Comparison of ENCODE assay signal across 13 mouse cellular contexts in genomic region chr4:118527335-118527681, GRCm38 (mm10). TPM values are rescaled to one million over a fixed set of nuclear protein-coding genes. Genes with fewer than 3 reads are reported as not detected.
DNase-seq lines count a peak whose midpoint lies in the region; ATAC-seq lines count a peak whose summit lies in the region.
"Had no signal": no experiment of that assay in that cellular context is flagged by ENCODE, and none has a peak within 500 bp of the region (broad histone marks: within the 10 kb centered on the region; RNA-seq: fewer than 3 reads in every experiment).

No protein-coding gene starts in this region.

- H3K27ac ChIP-seq in kidney, embryonic 15.5 days: peak overlapping the region; percentile 74
- H3K27ac ChIP-seq in liver, embryonic 13.5 days: peak overlapping the region; percentile 39; the same call in 1 of the 2 replicates
- H3K27ac ChIP-seq: midbrain, embryonic 12.5 days had no signal

- DNase-seq in kidney, postnatal 4 days: no peak
- peak; percentile 9 for DNase-seq in thymus, postnatal 25 days
- DNase-seq in thymus, postnatal 0 days (ENCODE audit: low spot score): no peak
- no peak for DNase-seq in liver, embryonic 13.5 days
- DNase-seq in cerebellum, adult 8-10 months: no peak
- DNase-seq in T-cell, adult 2 months (ENCODE audit: low spot score): no peak
- DNase-seq: adrenal gland, postnatal 36 days; cerebellum, adult 11-12 months; forebrain, postnatal 0 days; retina, postnatal 1 day had no signal

- H3K4me2 ChIP-seq in kidney, embryonic 15.5 days: peak overlapping the region; percentile 46
- peak overlapping the region; percentile 40 for H3K4me2 ChIP-seq in liver, embryonic 13.5 days
- H3K4me2 ChIP-seq: midbrain, embryonic 12.5 days had no signal

- no peaks in the 10 kb centered on the region for H3K27me3 ChIP-seq in kidney, embryonic 15.5 days
- no peaks in the 10 kb centered on the region for H3K27me3 ChIP-seq in liver, embryonic 13.5 days
- H3K27me3 ChIP-seq: midbrain, embryonic 12.5 days had no signal

- peaks cover 19% of the 10 kb centered on the region for H3K4me1 ChIP-seq in kidney, embryonic 15.5 days
- H3K4me1 ChIP-seq in liver, embryonic 13.5 days (replicated peaks): peaks cover 8% of the 10 kb centered on the region

- 39% methylated on average over 5 of the region's 5 CpGs for WGBS in kidney, embryonic 15.5 days
- 49% methylated on average over 5 of the region's 5 CpGs for WGBS in liver, embryonic 13.5 days (ENCODE audit: insufficient replicate concordance)

- H3K9me3 ChIP-seq in kidney, embryonic 15.5 days (replicated peaks): no peaks in the 10 kb centered on the region
- H3K9me3 ChIP-seq in liver, embryonic 13.5 days (replicated peaks): no peaks in the 10 kb centered on the region
- H3K9me3 ChIP-seq: midbrain, embryonic 12.5 days had no signal

- no peaks in the 10 kb centered on the region for H3K36me3 ChIP-seq in kidney, embryonic 15.5 days
- H3K36me3 ChIP-seq in liver, embryonic 13.5 days: no peaks in the 10 kb centered on the region
- H3K36me3 ChIP-seq: midbrain, embryonic 12.5 days had no signal

- H3K9ac ChIP-seq in kidney, embryonic 15.5 days: no peak overlapping the region
- no peak overlapping the region for H3K9ac ChIP-seq in liver, embryonic 13.5 days
- H3K9ac ChIP-seq: forebrain, postnatal 0 days; midbrain, embryonic 12.5 days had no signal

- no peak; the same call in 1 of the 2 replicates for ATAC-seq in kidney, embryonic 15.5 days (replicated peaks; ENCODE audit: low FRiP score)
- peak; percentile 35; the same call in 1 of the 2 replicates for ATAC-seq in liver, embryonic 13.5 days (ENCODE audit: low read depth)
- ATAC-seq: forebrain, postnatal 0 days had no signal

- peak overlapping the region; percentile 36 for H3K4me3 ChIP-seq in kidney, embryonic 15.5 days (replicated peaks)
- H3K4me3 ChIP-seq in liver, embryonic 13.5 days (replicated peaks): peak overlapping the region; percentile 12
- H3K4me3 ChIP-seq: midbrain, embryonic 12.5 days had no signal

RNA-seq across cellular contexts. Expression of gene 2610528J11Rik, which starts 0.5 kb away (rescaled TPM):
- 21.4 and 21.7 TPM in 2 replicates for polyA plus RNA-seq in kidney, embryonic 15.5 days (2015; fragmentation: Nextera tagmentation; extraction: Ambion mirVana)
- polyA plus RNA-seq in thymus, postnatal 0 days (2015; fragmentation: Nextera tagmentation; extraction: Ambion mirVana): 3.0 TPM in 2 replicates
- 5.2 and 5.6 TPM in 2 replicates for polyA plus RNA-seq in liver, embryonic 13.5 days (2015; fragmentation: Nextera tagmentation; extraction: Ambion mirVana)
- polyA plus RNA-seq: forebrain, postnatal 0 days had no signal

RNA-seq across cellular contexts. Expression of gene Tmem125, which starts 16.5 kb away (rescaled TPM):
- 5.6 and 6.7 TPM in 2 replicates for polyA plus RNA-seq in kidney, embryonic 15.5 days (2015; fragmentation: Nextera tagmentation; extraction: Ambion mirVana)
- 0.60 and 1.1 TPM in 2 replicates for polyA plus RNA-seq in thymus, postnatal 0 days (2015; fragmentation: Nextera tagmentation; extraction: Ambion mirVana)
- polyA plus RNA-seq in liver, embryonic 13.5 days (2015; fragmentation: Nextera tagmentation; extraction: Ambion mirVana): 0.80 and 0.88 TPM in 2 replicates
- polyA plus RNA-seq: neural tube, embryonic 11.5 days had no signal

RNA-seq across cellular contexts. Expression of gene Tie1, which starts 37.4 kb away (rescaled TPM):
- polyA plus RNA-seq in kidney, embryonic 15.5 days (2015; fragmentation: Nextera tagmentation; extraction: Ambion mirVana): 48.1 and 53.8 TPM in 2 replicates
- polyA plus RNA-seq in thymus, postnatal 0 days (2015; fragmentation: Nextera tagmentation; extraction: Ambion mirVana): 6.2 and 8.2 TPM in 2 replicates
- polyA plus RNA-seq in liver, embryonic 13.5 days (2015; fragmentation: Nextera tagmentation; extraction: Ambion mirVana): 7.0 and 8.0 TPM in 2 replicates
